Mouse (Mus musculus): ENCODE data around the gene Mettl7a2. TPM values are rescaled to one million over a fixed set of nuclear protein-coding genes. Genes with fewer than 3 reads are reported as not detected.
"Not testable (repeated sequence)": the region's sequence is repeated elsewhere in the genome, so short reads cannot be mapped to it uniquely, and the experiment has no call there.

Mettl7a2 gene
- total RNA-seq, 2 experiments from 2014 or later: 0.72 TPM; not detected in 1

GRCm38 (mm10) chr15:100351501-100352060, 1.4 kb upstream of the Mettl7a2 start:
- no peak for TF ChIP-seq CTCF (conservative IDR thresholded peaks at IDR 0.05)
- DNase-seq (ENCODE audit: low spot score in 2 of 2): no peak
- H3K27ac ChIP-seq: no peak overlapping the region
- no peak overlapping the region for H3K4me3 ChIP-seq

GRCm38 (mm10) chr15:100353399-100353798, 399 bp downstream of the Mettl7a2 start:
- H3K27ac ChIP-seq; H3K4me3 ChIP-seq; DNase-seq (ENCODE audit: low spot score in 2 of 2): not testable (repeated sequence)

GRCm38 (mm10) chr15:100355876-100356275, 2.9 kb downstream of the Mettl7a2 start:
- Histone ChIP-seq H3K4me3 (no peak overlapping the region), H3K27ac (no peak overlapping the region)
- DNase-seq (ENCODE audit: low spot score in 2 of 2): no peak
- no peak for TF ChIP-seq CTCF (conservative IDR thresholded peaks at IDR 0.05)

DNA sequence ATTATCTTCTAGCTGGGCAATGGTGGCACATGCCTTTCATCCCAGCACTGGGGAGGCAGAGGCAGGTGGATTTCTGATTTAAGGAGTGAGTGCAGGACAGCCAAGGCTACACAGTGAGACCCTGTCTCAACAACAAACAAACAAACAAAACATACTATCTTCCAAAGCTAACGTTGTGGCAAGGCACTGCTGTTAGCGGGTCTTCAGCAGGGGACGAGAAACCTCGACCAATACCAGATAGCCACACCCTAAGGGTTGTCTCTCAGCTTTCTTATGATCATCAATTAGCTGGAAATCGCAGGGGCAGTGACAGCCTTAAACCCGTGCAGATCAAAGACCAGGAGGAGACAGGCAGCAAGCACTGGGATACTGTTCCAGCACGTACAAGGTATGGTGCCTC, 11.2 kb downstream of the Mettl7a2 start, which contains the start of gene Higd1c:
Gene Higd1c, plus strand, starts transcription at position 301 of the 400 bp plus-strand sequence.
- no peak for DNase-seq (ENCODE audit: low spot score in 2 of 2)
- TF ChIP-seq CTCF (conservative IDR thresholded peaks at IDR 0.05): no peak
- Histone ChIP-seq H3K27ac (no peak within 1 kb of the TSS), H3K4me3 (no peak within 1 kb of the TSS)

DNA sequence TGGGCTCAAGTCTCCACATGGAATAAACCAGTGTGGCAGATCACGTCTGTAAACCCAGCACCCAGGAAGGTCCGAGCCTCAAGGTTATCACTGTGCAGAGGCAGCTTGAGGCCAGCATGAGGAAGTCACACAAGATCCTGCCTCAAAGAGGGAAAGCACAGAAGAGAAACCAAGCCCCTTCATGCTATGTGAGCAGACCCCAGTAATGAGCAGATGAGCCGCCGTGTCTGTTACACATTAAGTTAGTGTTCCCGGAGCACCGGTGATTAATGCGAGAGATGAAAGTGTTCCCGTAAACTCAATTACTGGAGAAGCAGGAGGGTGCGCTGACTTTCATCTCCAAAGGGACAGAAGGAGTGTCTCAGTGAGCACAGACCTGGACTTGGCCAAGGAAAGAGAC, 13.0 kb downstream of the Mettl7a2 start:
- not testable (repeated sequence) for DNase-seq (ENCODE audit: low spot score in 2 of 2); H3K27ac ChIP-seq; H3K4me3 ChIP-seq

- DNase-seq (ENCODE audit: low spot score in 2 of 2): no peak
- no peak for TF ChIP-seq CTCF (conservative IDR thresholded peaks at IDR 0.05)
- no peak overlapping the region for H3K4me3 ChIP-seq
- no peak overlapping the region for H3K27ac ChIP-seq
These were observed 14.1 kb downstream of the Mettl7a2 start for GRCm38 (mm10) chr15:100367119-100367518.

GRCm38 (mm10) chr15:100375066-100375465, 22.1 kb downstream of the Mettl7a2 start:
- peak; percentile 65 to 82 for DNase-seq (ENCODE audit: low spot score in 2 of 2)
- TF ChIP-seq CTCF (conservative IDR thresholded peaks at IDR 0.05): peak; percentile 86
- H3K27ac ChIP-seq: no peak overlapping the region
- H3K4me3 ChIP-seq: no peak overlapping the region

GRCm38 (mm10) chr15:100377847-100378505, 25.0 kb downstream of the Mettl7a2 start:
- peak; percentile 39 to 54 for DNase-seq (ENCODE audit: low spot score in 2 of 2)
- peak; percentile 56 for TF ChIP-seq CTCF (conservative IDR thresholded peaks at IDR 0.05)

GRCm38 (mm10) chr15:100379658-100380057, 26.7 kb downstream of the Mettl7a2 start:
- TF ChIP-seq CTCF (conservative IDR thresholded peaks at IDR 0.05): no peak
- H3K27ac ChIP-seq: no peak overlapping the region
- no peak for DNase-seq (ENCODE audit: low spot score in 2 of 2)
- H3K4me3 ChIP-seq: no peak overlapping the region

More at GRCm38 (mm10) chr15:100377847-100378505, 25.0 kb downstream of the Mettl7a2 start:
- not testable (repeated sequence) for H3K27ac ChIP-seq, H3K4me3 ChIP-seq

DNA sequence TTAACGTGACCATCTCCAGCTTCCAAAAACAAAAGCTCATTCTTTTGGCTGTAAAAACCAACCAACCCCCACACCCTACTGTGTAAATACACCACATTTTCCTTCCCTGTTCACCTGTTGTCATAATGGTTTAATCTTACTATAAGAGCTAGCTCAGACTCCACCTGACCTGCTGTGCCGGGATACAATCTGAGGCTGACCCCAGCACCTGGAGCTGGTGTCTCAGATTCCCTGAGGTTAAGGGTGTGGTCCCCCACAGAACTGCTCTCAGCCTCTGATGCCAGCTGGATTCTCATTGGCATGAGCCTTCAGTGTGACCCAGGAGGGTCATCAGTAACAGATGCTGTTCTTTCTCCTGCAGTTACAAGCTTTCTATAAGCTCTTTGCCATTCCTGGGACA, 27.1 kb downstream of the Mettl7a2 start:
- DNase-seq (ENCODE audit: low spot score in 2 of 2): no peak
- TF ChIP-seq CTCF (conservative IDR thresholded peaks at IDR 0.05): no peak
- H3K4me3 ChIP-seq: no peak overlapping the region
- H3K27ac ChIP-seq: no peak overlapping the region

DNA sequence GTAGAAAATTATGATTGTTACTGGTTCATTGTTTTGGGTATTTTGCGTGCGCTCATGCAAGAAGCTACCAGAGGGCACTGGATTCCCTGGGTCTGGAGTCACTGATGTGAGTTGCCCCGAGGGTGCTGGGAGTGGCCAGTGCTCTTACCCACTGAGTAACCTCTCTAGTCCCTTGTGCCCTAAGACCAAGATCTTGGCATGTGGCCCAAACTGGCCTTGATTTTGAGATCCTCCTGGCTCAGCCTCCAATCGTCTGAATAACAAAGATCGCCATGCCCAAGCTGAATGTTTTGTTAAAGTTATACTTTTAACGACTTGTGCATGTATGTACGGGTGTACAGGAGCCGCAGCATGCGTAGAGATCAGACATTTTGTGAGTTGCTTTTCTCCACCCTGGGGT, 32.7 kb downstream of the Mettl7a2 start:
- DNase-seq (ENCODE audit: low spot score in 2 of 2): no peak

GRCm38 (mm10) chr15:100387544-100388223, 34.7 kb downstream of the Mettl7a2 start:
- no peak for TF ChIP-seq CTCF (conservative IDR thresholded peaks at IDR 0.05)
- Histone ChIP-seq H3K27ac (no peak overlapping the region), H3K4me3 (no peak overlapping the region)
- DNase-seq (ENCODE audit: low spot score in 2 of 2): no peak

More for the DNA sequence above, 32.7 kb downstream of the Mettl7a2 start:
- Histone ChIP-seq H3K27ac (no peak overlapping the region), H3K4me3 (no peak overlapping the region)
- no peak for TF ChIP-seq CTCF (conservative IDR thresholded peaks at IDR 0.05)

- no peak for DNase-seq (ENCODE audit: low spot score in 2 of 2)
- TF ChIP-seq CTCF (conservative IDR thresholded peaks at IDR 0.05): no peak
- Histone ChIP-seq H3K27ac (no peak overlapping the region), H3K4me3 (no peak overlapping the region)
These were observed 35.3 kb downstream of the Mettl7a2 start for GRCm38 (mm10) chr15:100388224-100388835.

Measured in layer of hippocampus, adult 2 months (tissue).